Mouse (Mus musculus) liver, embryonic 14.5 days (tissue): ENCODE results near the gene Rab43.

Experiments used
- CTCF ChIP-seq: IDR thresholded peaks from 2 replicates; pipeline ENCODE4 v1.5.1; 2016; ENCODE audit warnings: antibody characterized with exemption, low read depth, control low read depth
- EP300 ChIP-seq: IDR thresholded peaks from 2 replicates; pipeline ENCODE4 v1.6.1; 2016; ENCODE audit warnings: antibody characterized with exemption, low read depth

DNA sequence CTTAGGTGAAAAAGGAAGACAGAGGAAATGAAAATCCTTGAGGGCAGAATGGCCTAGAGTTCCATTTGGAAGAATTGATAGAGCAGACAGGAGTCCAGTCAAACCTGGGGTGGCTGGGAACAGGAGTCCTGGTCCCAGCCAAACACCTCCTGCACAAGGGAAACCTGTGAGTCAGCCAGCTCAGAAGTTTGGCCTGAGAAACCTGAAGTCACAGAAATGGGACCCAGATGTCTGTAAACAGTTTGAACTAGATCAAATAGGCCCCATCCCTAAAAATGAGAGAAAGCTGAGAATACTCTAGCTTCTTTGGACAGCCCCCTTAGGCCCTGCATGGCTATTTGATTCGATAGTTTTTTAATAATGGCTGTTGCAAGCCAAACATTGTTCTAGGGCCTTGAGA is 692 bp upstream of the Rab43 start:
- no peak for TF ChIP-seq CTCF
- TF ChIP-seq EP300, result no peak
